Mouse (Mus musculus): ENCODE results near the gene Chchd10.
"Not testable (repeated sequence)": the region's sequence is repeated elsewhere in the genome, so short reads cannot be mapped to it uniquely, and the experiment has no call there.

The Chchd10 gene

GRCm38 (mm10) chr10:75932891-75933290 lies at the start of gene Chchd10:
Chchd10 (plus strand) TSS chr10:75933130.
- DNase-seq (ENCODE audit: low spot score) = no peak

GRCm38 (mm10) chr10:75883232-75883552 lies 49.7 kb upstream of the Chchd10 start:
- DNase-seq (ENCODE audit: low spot score) = peak; percentile 80

- no peak for DNase-seq (ENCODE audit: low spot score)
Measured at GRCm38 (mm10) chr10:75884742-75885141, 48.2 kb upstream of the Chchd10 start.

- DNase-seq (ENCODE audit: low spot score) = not testable (repeated sequence)
Measured at GRCm38 (mm10) chr10:75887504-75887903, 45.4 kb upstream of the Chchd10 start.

- no peak for DNase-seq (ENCODE audit: low spot score)
Measured at GRCm38 (mm10) chr10:75889406-75890153, 43.4 kb upstream of the Chchd10 start.

GRCm38 (mm10) chr10:75893089-75893750 lies 39.7 kb upstream of the Chchd10 start, which contains the start of gene Derl3:
Derl3 (plus strand) TSS chr10:75893413.
- peak; percentile 91 for DNase-seq (ENCODE audit: low spot score)

GRCm38 (mm10) chr10:75894601-75895000 lies 38.3 kb upstream of the Chchd10 start:
- no peak for DNase-seq (ENCODE audit: low spot score)

GRCm38 (mm10) chr10:75895730-75896129 lies 37.2 kb upstream of the Chchd10 start:
- DNase-seq (ENCODE audit: low spot score) = no peak

GRCm38 (mm10) chr10:75896208-75896607 lies 36.7 kb upstream of the Chchd10 start:
- DNase-seq (ENCODE audit: low spot score) = no peak

- DNase-seq (ENCODE audit: low spot score) = peak; percentile 70
Measured at GRCm38 (mm10) chr10:75897373-75897772, 35.6 kb upstream of the Chchd10 start.

- peak; percentile 36 for DNase-seq (ENCODE audit: low spot score)
Measured at GRCm38 (mm10) chr10:75898039-75898564, 34.8 kb upstream of the Chchd10 start.

- peak; percentile 70 for DNase-seq (ENCODE audit: low spot score)
Measured at GRCm38 (mm10) chr10:75898846-75899245, 34.1 kb upstream of the Chchd10 start.

- DNase-seq (ENCODE audit: low spot score) = no peak
Measured at GRCm38 (mm10) chr10:75904391-75904790, 28.5 kb upstream of the Chchd10 start.

- DNase-seq (ENCODE audit: low spot score) = no peak
Measured at GRCm38 (mm10) chr10:75906882-75907281, 26.0 kb upstream of the Chchd10 start.

- DNase-seq (ENCODE audit: low spot score) = no peak
Measured at GRCm38 (mm10) chr10:75910698-75911097, 22.2 kb upstream of the Chchd10 start.

- no peak for DNase-seq (ENCODE audit: low spot score)
Measured at GRCm38 (mm10) chr10:75913013-75913589, 19.8 kb upstream of the Chchd10 start.

GRCm38 (mm10) chr10:75915557-75915956 lies 17.4 kb upstream of the Chchd10 start:
- DNase-seq (ENCODE audit: low spot score) = no peak

- DNase-seq (ENCODE audit: low spot score) = no peak
Measured at GRCm38 (mm10) chr10:75916840-75917239, 16.1 kb upstream of the Chchd10 start.

GRCm38 (mm10) chr10:75919026-75919425 lies 13.9 kb upstream of the Chchd10 start:
- DNase-seq (ENCODE audit: low spot score) = no peak

GRCm38 (mm10) chr10:75921026-75921725 lies 11.8 kb upstream of the Chchd10 start, which contains the start of gene Smarcb1:
Smarcb1 (minus strand) TSS chr10:75921617.
- peak; percentile 94 for DNase-seq (ENCODE audit: low spot score)

GRCm38 (mm10) chr10:75921726-75922560 lies 11.0 kb upstream of the Chchd10 start:
- peak; percentile 41 for DNase-seq (ENCODE audit: low spot score)

All from ovary, postnatal 36 days (tissue).